22 mouse cellular contexts compared by ENCODE assay signal in the genomic region with DNA sequence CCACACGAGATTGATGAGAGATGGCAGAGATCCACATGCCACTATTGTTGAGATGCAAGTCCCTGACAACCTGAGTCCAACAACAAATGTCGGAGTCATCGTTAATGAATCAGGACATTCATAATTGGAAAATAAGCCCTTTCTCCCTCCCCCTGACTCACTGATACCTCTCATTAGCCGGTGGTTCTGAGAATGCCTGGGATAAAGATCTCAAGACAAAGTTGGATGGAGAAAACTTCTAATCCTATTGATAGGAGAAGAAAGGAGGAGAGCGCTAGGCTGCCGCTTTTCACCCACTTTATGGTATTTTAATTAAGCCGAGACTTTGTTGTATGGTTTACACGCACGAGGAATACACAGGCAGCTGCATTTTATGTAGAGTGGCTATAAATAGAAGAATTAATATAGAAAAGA. TPM values are rescaled to one million over a fixed set of nuclear protein-coding genes. Genes with fewer than 3 reads are reported as not detected.
DNase-seq lines count a peak whose midpoint lies in the region; ATAC-seq and TF ChIP-seq lines count a peak whose summit lies in the region.
"Had no signal": no experiment of that assay in that cellular context is flagged by ENCODE, and none has a peak within 500 bp of the region (broad histone marks: within the 10 kb centered on the region; RNA-seq: fewer than 3 reads in every experiment).

No protein-coding gene starts in this region.

- ATAC-seq in embryonic facial prominence, embryonic 14.5 days (ENCODE audit: low read depth), result peak; percentile 47; the same call in 1 of the 2 replicates
- ATAC-seq in midbrain, embryonic 16.5 days, result no peak
- ATAC-seq in midbrain, embryonic 11.5 days (ENCODE audit: low FRiP score), result peak; percentile 52; the same call in 1 of the 2 replicates
- ATAC-seq: intestine, embryonic 16.5 days; liver, embryonic 12.5 days had no signal

- no peaks in the 10 kb centered on the region for H3K9me3 ChIP-seq in embryonic facial prominence, embryonic 14.5 days (ENCODE audit: control insufficient read depth, low read length)
- H3K9me3 ChIP-seq in embryonic facial prominence, embryonic 10.5 days, result no peaks in the 10 kb centered on the region
- no peaks in the 10 kb centered on the region for H3K9me3 ChIP-seq in midbrain, embryonic 10.5 days (replicated peaks)
- no peaks in the 10 kb centered on the region for H3K9me3 ChIP-seq in midbrain, embryonic 16.5 days (replicated peaks; ENCODE audit: control insufficient read depth, low read length, poor library complexity, severe bottlenecking)
- no peaks in the 10 kb centered on the region for H3K9me3 ChIP-seq in midbrain, embryonic 11.5 days (ENCODE audit: control insufficient read depth, low read length)
- H3K9me3 ChIP-seq: limb, embryonic 12.5 days; liver, embryonic 12.5 days had no signal

- WGBS in embryonic facial prominence, embryonic 14.5 days, result 68% methylated on average over 9 of the region's 9 CpGs
- 74% methylated on average over 9 of the region's 9 CpGs for WGBS in embryonic facial prominence, embryonic 10.5 days
- 29% methylated on average over 9 of the region's 9 CpGs for WGBS in midbrain, embryonic 10.5 days
- 9% methylated on average over 9 of the region's 9 CpGs for WGBS in midbrain, embryonic 16.5 days
- 21% methylated on average over 9 of the region's 9 CpGs for WGBS in midbrain, embryonic 11.5 days

- no peaks in the 10 kb centered on the region for H3K36me3 ChIP-seq in embryonic facial prominence, embryonic 14.5 days (ENCODE audit: control insufficient read depth, insufficient read depth, low read length)
- no peaks in the 10 kb centered on the region for H3K36me3 ChIP-seq in embryonic facial prominence, embryonic 10.5 days (replicated peaks)
- no peaks in the 10 kb centered on the region for H3K36me3 ChIP-seq in midbrain, embryonic 10.5 days
- no peaks in the 10 kb centered on the region for H3K36me3 ChIP-seq in midbrain, embryonic 16.5 days (ENCODE audit: control insufficient read depth, insufficient read depth, low read length)
- no peaks in the 10 kb centered on the region for H3K36me3 ChIP-seq in midbrain, embryonic 11.5 days (ENCODE audit: control insufficient read depth, insufficient read depth, low read length)
- H3K36me3 ChIP-seq: G1E; limb, embryonic 12.5 days; liver, embryonic 12.5 days had no signal

- no peaks in the 10 kb centered on the region for H3K4me1 ChIP-seq in embryonic facial prominence, embryonic 14.5 days (ENCODE audit: control insufficient read depth, insufficient read depth, low read length)
- H3K4me1 ChIP-seq in embryonic facial prominence, embryonic 10.5 days, result no peaks in the 10 kb centered on the region
- peaks cover 17% of the 10 kb centered on the region for H3K4me1 ChIP-seq in midbrain, embryonic 10.5 days
- peaks cover 5% of the 10 kb centered on the region; the same call in 1 of the 2 replicates for H3K4me1 ChIP-seq in midbrain, embryonic 16.5 days (ENCODE audit: control insufficient read depth, insufficient read depth, low read length)
- peaks cover 13% of the 10 kb centered on the region for H3K4me1 ChIP-seq in midbrain, embryonic 11.5 days (ENCODE audit: control insufficient read depth, insufficient read depth, low read length)
- H3K4me1 ChIP-seq: limb, embryonic 12.5 days; liver, embryonic 12.5 days had no signal

- H3K27me3 ChIP-seq in embryonic facial prominence, embryonic 14.5 days (replicated peaks; ENCODE audit: control insufficient read depth, insufficient read depth, low read length), result no peaks in the 10 kb centered on the region
- H3K27me3 ChIP-seq in embryonic facial prominence, embryonic 10.5 days (replicated peaks; ENCODE audit: low read depth, poor library complexity, severe bottlenecking), result no peaks in the 10 kb centered on the region
- H3K27me3 ChIP-seq in midbrain, embryonic 10.5 days (ENCODE audit: low read depth, poor library complexity, severe bottlenecking), result no peaks in the 10 kb centered on the region
- no peaks in the 10 kb centered on the region for H3K27me3 ChIP-seq in midbrain, embryonic 16.5 days (ENCODE audit: control insufficient read depth, insufficient read depth, low read depth, low read length)
- no peaks in the 10 kb centered on the region for H3K27me3 ChIP-seq in midbrain, embryonic 11.5 days (ENCODE audit: control insufficient read depth, insufficient read depth, low read length)
- H3K27me3 ChIP-seq: limb, embryonic 12.5 days; liver, embryonic 12.5 days had no signal

- H3K27ac ChIP-seq in embryonic facial prominence, embryonic 14.5 days (replicated peaks; ENCODE audit: low read depth, low read length), result no peak overlapping the region
- no peak overlapping the region for H3K27ac ChIP-seq in embryonic facial prominence, embryonic 10.5 days (replicated peaks)
- H3K27ac ChIP-seq in midbrain, embryonic 10.5 days (replicated peaks), result 0 out of 2 replicates have a peak overlapping the region, but pooled peaks have one; percentile 25
- no peak overlapping the region for H3K27ac ChIP-seq in midbrain, embryonic 16.5 days (ENCODE audit: low read length)
- no peak overlapping the region for H3K27ac ChIP-seq in midbrain, embryonic 11.5 days (ENCODE audit: low read depth, low read length)
- no peak overlapping the region for H3K27ac ChIP-seq in gastrocnemius, adult 2 months
- H3K27ac ChIP-seq: heart, adult 2 months; limb, embryonic 12.5 days; liver, embryonic 12.5 days had no signal

- H3K9ac ChIP-seq in embryonic facial prominence, embryonic 14.5 days (ENCODE audit: low read depth, low read length), result no peak overlapping the region
- H3K9ac ChIP-seq in midbrain, embryonic 16.5 days (ENCODE audit: low read depth, low read length), result no peak overlapping the region
- H3K9ac ChIP-seq in midbrain, embryonic 11.5 days (ENCODE audit: low read length), result no peak overlapping the region
- H3K9ac ChIP-seq: limb, embryonic 12.5 days; liver, embryonic 12.5 days had no signal

- intact Hi-C loops in gastrocnemius, adult 2 months (cut with DNase I), result no loop called here

- peak; percentile 63 for DNase-seq in embryonic facial prominence, embryonic 14.5 days (ENCODE audit: low spot score)
- no peak for DNase-seq in embryonic facial prominence, embryonic 10.5 days (ENCODE audit: low spot score)
- DNase-seq in midbrain, embryonic 10.5 days (ENCODE audit: low spot score), result no peak
- DNase-seq in midbrain, embryonic 11.5 days (ENCODE audit: low spot score, missing footprints), result peak; percentile 76
- peak; percentile 94 for DNase-seq in retina, postnatal 1 day
- no peak for DNase-seq in spleen, adult 12 weeks (ENCODE audit: low spot score)
- DNase-seq in gastrocnemius, adult 2 months, result no peak
- DNase-seq: adrenal gland, postnatal 14 days; cerebellum, adult 11 months; cerebellum, postnatal 10 days; gastrocnemius, postnatal 14 days; heart, adult 2 months; heart, postnatal 4 days; kidney, postnatal 4 days; lung, adult 2 months; spleen, adult 18-20 months; thymus, adult 2 months had no signal

- H3K4me3 ChIP-seq in embryonic facial prominence, embryonic 14.5 days (ENCODE audit: low read depth, low read length), result no peak overlapping the region
- H3K4me3 ChIP-seq in embryonic facial prominence, embryonic 10.5 days, result no peak overlapping the region
- H3K4me3 ChIP-seq in midbrain, embryonic 10.5 days, result no peak overlapping the region
- H3K4me3 ChIP-seq in midbrain, embryonic 16.5 days (ENCODE audit: low read depth, low read length), result no peak overlapping the region
- no peak overlapping the region for H3K4me3 ChIP-seq in midbrain, embryonic 11.5 days (ENCODE audit: low read depth, low read length)
- no peak overlapping the region for H3K4me3 ChIP-seq in gastrocnemius, adult 2 months
- H3K4me3 ChIP-seq: heart, adult 2 months; limb, embryonic 12.5 days; liver, embryonic 12.5 days had no signal

- no peak for TF ChIP-seq CTCF in gastrocnemius, adult 2 months (IDR thresholded peaks at IDR 0.05)

- H3K4me2 ChIP-seq in embryonic facial prominence, embryonic 14.5 days (ENCODE audit: low read depth, low read length), result no peak overlapping the region
- H3K4me2 ChIP-seq in midbrain, embryonic 16.5 days (ENCODE audit: low read length), result no peak overlapping the region
- H3K4me2 ChIP-seq in midbrain, embryonic 11.5 days, result no peak overlapping the region
- H3K4me2 ChIP-seq: limb, embryonic 12.5 days; liver, embryonic 12.5 days had no signal

RNA-seq across cellular contexts. Expression of a gene that starts 40.5 kb away (rescaled TPM):
- polyA plus RNA-seq in embryonic facial prominence, embryonic 14.5 days (2014; fragmentation: Nextera tagmentation; extraction: Ambion mirVana), result 25.2 and 33.3 TPM in 2 replicates
- polyA plus RNA-seq in embryonic facial prominence, embryonic 10.5 days (2016; fragmentation: Nextera tagmentation; extraction: Ambion mirVana), result 20.6 and 24.5 TPM in 2 replicates
- 34.8 and 42.7 TPM in 2 replicates for polyA plus RNA-seq in midbrain, embryonic 10.5 days (2016; fragmentation: Nextera tagmentation; extraction: Ambion mirVana)
- polyA plus RNA-seq in midbrain, embryonic 16.5 days (2015; fragmentation: Nextera tagmentation; extraction: Ambion mirVana), result 30.8 and 31.1 TPM in 2 replicates
- 36.3 and 39.0 TPM in 2 replicates for polyA plus RNA-seq in midbrain, embryonic 11.5 days (2014; fragmentation: Nextera tagmentation; extraction: Ambion mirVana)
- total RNA-seq in gastrocnemius, adult 2 months (2021), result 1 to 10 TPM; 2.6 to 4.2 TPM

Comparison
In these comparisons a context has a peak if more than half of its experiments do, and no peak if none do; other contexts are left out.
1. DNase-seq: peak in embryonic facial prominence, embryonic 14.5 days (single experiment), midbrain, embryonic 11.5 days (single experiment) and retina, postnatal 1 day (single experiment); none in embryonic facial prominence, embryonic 10.5 days (single experiment), midbrain, embryonic 10.5 days (single experiment), spleen, adult 12 weeks (single experiment) and gastrocnemius, adult 2 months (single experiment).